Mouse (Mus musculus): ENCODE results near the gene Tarbp2.

DNA sequence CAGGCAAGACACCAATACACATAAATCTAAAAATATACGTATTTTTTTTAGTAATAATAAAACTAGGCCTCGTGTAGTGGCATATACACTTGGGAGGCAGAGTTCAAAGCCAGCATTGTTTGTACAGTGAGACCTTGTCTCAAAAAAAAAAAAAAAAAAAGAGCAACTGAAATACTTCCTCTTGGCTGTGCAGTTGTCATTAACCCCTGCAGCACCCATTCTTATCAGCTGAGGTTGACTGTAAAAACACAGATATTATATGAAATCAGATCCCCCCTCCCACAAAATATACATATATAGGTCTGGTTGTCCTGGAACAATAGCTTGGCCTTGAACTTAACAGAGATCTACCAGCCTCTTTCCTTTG is 11.5 kb upstream of the Tarbp2 start:
- TF ChIP-seq CTCF (conservative IDR thresholded peaks at IDR 0.05; ENCODE audit: low read length) (no peak), NANOG (IDR thresholded peaks at IDR 0.05; ENCODE audit: borderline replicate concordance, low read length) (no peak)

Data from E14TG2a.4 (cell line).